Mouse (Mus musculus) heart, postnatal 0 days (tissue): ENCODE results near the gene Gm2a. TPM values are rescaled to one million over a fixed set of nuclear protein-coding genes. Genes with fewer than 3 reads are reported as not detected.
A peak's percentile ranks its signal among the peaks of the same experiment; 100 is the strongest.

Source experiments
- ATAC-seq: fragments of 200-750 bp; cut with Nextera tagmentation; 2 replicates; pipeline ENCODE4 v1.8.0; 2017; ENCODE audit warnings: low read depth, moderate number of reproducible peaks, moderate library complexity; ENCODE audit not compliant: insufficient read depth
- DNase-seq: peaks from one replicate; pipeline ENCODE4 v3.0.0-alpha.2; 2016; ENCODE audit warnings: low spot score
- H3K27ac ChIP-seq: fragments of 300-500 bp; sonication (generic); 2 replicates; pipeline ENCODE4 v1.5.1; 2014; ENCODE audit warnings: low read depth, mild to moderate bottlenecking
- H3K27me3 ChIP-seq: fragments of 300-500 bp; sonication (generic); 2 replicates; pipeline ENCODE4 v1.6.1; 2014; ENCODE audit warnings: low read length, mixed read lengths; ENCODE audit not compliant: control insufficient read depth, insufficient read depth
- H3K36me3 ChIP-seq: fragments of 300-500 bp; sonication (generic); replicated peaks from 2 replicates; pipeline ENCODE4 v1.6.1; 2014; ENCODE audit warnings: low read length, mixed read lengths; ENCODE audit not compliant: control insufficient read depth, insufficient read depth
- H3K4me1 ChIP-seq: fragments of 300-500 bp; sonication (generic); 2 replicates; pipeline ENCODE4 v1.6.1; 2014; ENCODE audit warnings: antibody characterized with exemption; ENCODE audit not compliant: control insufficient read depth, insufficient read depth
- H3K4me2 ChIP-seq: fragments of 300-500 bp; sonication (generic); 2 replicates; pipeline ENCODE4 v1.6.1; 2014; ENCODE audit warnings: low read depth, mild to moderate bottlenecking, low read length, moderate library complexity
- H3K4me3 ChIP-seq: fragments of 300-500 bp; sonication (generic); 2 replicates; pipeline ENCODE4 v1.5.1; 2014; ENCODE audit warnings: low read depth, low read length
- H3K9ac ChIP-seq: fragments of 300-500 bp; sonication (generic); replicated peaks from 2 replicates; pipeline ENCODE4 v1.6.1; 2014; ENCODE audit warnings: low read depth, low read length, mixed read lengths
- H3K9me3 ChIP-seq: fragments of 300-500 bp; sonication (generic); replicated peaks from 2 replicates; pipeline ENCODE4 v1.6.1; 2016; ENCODE audit warnings: low read length; ENCODE audit not compliant: control insufficient read depth
- CTCF ChIP-seq: IDR thresholded peaks from 2 replicates; pipeline ENCODE4 v1.5.1; 2016; ENCODE audit warnings: antibody characterized with exemption, control low read depth, low read depth
- EP300 ChIP-seq: IDR thresholded peaks from 2 replicates; pipeline ENCODE4 v1.6.1; 2016; ENCODE audit warnings: antibody characterized with exemption, low read depth
- whole genome bisulfite sequencing: fragments of 180-500 bp; shearing (Covaris S2); extraction: QIAGEN DNeasy Blood & Tissue Kit; methylation state at CpG from one replicate; pipeline ENCODE4 v1.1.7; 2014; 5-methylcytosine and 5-hydroxymethylcytosine counted together
- polyA plus RNA-seq: library from polyadenylated mRNA; unstranded; fragments of >200 nt; fragmentation: Nextera tagmentation; extraction: Ambion mirVana; gene quantifications from 2 replicates; pipeline ENCODE4 v1.2.1, GENCODE M21; 2015
- total RNA-seq: library from RNA; depleted of rRNA; stranded (reverse); fragments of >200 nt; gene quantifications from 2 replicates; pipeline ENCODE4 v1.2.3, GENCODE M21; 2014; ENCODE audit warnings: low replicate concordance

The Gm2a gene
- total and polyA plus RNA-seq, 2 experiments from 2014 or later, result 17.2 to 26.9 TPM

DNA sequence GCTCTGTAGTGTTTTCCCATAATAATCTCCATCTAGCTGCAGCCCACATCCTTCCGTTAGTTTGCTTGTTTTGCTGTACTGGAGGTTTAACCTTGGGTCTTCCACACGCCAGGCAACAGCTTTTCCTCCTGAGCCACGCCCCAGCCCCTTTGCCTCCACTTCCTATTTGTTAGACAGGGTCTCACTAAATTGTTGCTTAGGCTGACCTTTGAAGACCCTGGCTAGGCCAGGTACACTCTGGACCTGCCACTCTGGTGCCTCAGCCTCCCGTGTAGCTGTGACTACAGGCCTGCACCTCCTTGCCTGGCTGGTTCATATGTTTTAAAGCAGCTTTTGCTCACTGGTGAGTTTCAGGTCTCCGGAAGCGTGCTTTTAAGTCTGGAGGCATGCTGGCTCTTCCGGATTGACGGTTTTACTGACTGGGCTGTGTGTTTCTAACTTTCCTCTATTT lies 22.9 kb downstream of the Gm2a start:
- H3K27me3 ChIP-seq, result no peaks in the 10 kb centered on the region
- 70% methylated on average over 8 of the region's 8 CpGs for WGBS
- no peaks in the 10 kb centered on the region for H3K4me1 ChIP-seq
- no peak for TF ChIP-seq CTCF
- no peak for TF ChIP-seq EP300
- peak overlapping the region; percentile 71; the same call in 1 of the 2 replicates for H3K27ac ChIP-seq
- H3K9me3 ChIP-seq, result no peaks in the 10 kb centered on the region
- no peak overlapping the region for H3K4me3 ChIP-seq
- DNase-seq, result no peak
- H3K4me2 ChIP-seq, result no peak overlapping the region
- no peak overlapping the region for H3K9ac ChIP-seq
- ATAC-seq, result no peak
- no peaks in the 10 kb centered on the region for H3K36me3 ChIP-seq

DNA sequence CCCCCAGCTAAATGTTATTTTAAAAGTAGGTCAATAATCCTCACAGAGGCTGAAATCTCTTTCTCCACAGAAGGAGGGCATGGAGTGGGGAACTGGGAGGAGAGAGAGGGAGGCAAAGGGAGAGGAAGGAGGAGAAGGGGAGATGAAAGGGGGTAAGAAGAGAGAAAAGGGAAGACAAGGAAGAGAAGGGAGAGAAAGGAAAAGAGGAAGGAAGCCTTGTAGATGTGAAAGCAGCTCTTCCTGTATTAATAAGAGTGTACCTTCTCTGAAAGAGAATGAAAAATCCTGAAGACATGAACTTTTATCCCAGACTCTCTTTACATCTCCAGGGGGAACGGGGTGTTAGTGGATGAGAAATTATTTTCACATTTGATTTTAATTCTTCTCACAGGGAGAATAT lies 23.5 kb downstream of the Gm2a start:
- no peaks in the 10 kb centered on the region for H3K4me1 ChIP-seq
- WGBS, result 86% methylated on average over 1 of the region's 1 CpGs
- DNase-seq, result no peak
- no peak overlapping the region for H3K9ac ChIP-seq
- no peak for ATAC-seq
- H3K27me3 ChIP-seq, result no peaks in the 10 kb centered on the region
- H3K4me3 ChIP-seq, result no peak overlapping the region
- TF ChIP-seq EP300, result no peak
- no peak for TF ChIP-seq CTCF
- no peak overlapping the region for H3K4me2 ChIP-seq
- H3K36me3 ChIP-seq, result no peaks in the 10 kb centered on the region
- peak overlapping the region; percentile 71; the same call in 1 of the 2 replicates for H3K27ac ChIP-seq
- H3K9me3 ChIP-seq, result no peaks in the 10 kb centered on the region

DNA sequence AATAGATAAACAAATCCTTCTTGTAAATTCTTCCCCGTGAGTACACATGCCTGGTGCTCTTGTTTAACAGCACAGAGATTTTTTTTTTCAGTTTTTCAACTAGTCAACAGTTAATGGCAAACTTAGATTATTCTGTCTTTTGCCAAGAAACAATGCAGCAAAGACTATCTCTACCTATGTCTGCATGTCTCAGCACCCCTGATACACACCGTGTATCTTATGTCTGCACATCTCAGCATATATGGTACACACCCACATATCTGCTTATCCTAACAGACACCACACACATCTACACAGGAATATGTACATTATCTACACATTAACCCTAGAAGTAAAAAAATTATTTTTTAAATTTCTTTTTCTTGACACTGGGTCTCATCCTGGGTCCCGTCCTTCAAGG lies 28.7 kb downstream of the Gm2a start:
- ATAC-seq, result no peak
- Histone ChIP-seq H3K27ac (no peak overlapping the region), H3K9ac (no peak overlapping the region), H3K27me3 (no peaks in the 10 kb centered on the region), H3K36me3 (no peaks in the 10 kb centered on the region), H3K4me3 (no peak overlapping the region), H3K9me3 (no peaks in the 10 kb centered on the region), H3K4me1 (no peaks in the 10 kb centered on the region), H3K4me2 (no peak overlapping the region)
- 72% methylated on average over 3 of the region's 3 CpGs for WGBS
- no peak for DNase-seq
- TF ChIP-seq EP300, result no peak
- TF ChIP-seq CTCF, result no peak

DNA sequence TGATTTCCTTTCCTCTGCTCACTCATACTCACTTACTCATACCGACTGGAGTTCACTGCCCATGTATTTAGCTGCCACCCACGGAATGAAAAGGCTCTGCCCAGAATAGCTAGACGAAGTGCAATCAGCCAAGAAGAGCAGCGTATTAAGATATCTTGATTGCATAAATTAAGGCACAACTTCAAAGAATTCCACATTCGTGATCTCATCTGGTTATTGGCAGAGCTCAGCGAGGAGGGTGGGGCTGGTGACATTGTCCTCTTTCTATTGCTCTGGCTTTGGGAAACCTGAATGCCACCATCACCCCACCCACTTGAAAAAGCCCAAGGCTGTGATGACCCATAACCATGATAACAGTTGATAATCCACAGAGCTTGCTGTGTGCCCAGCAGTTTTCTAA lies 30.0 kb downstream of the Gm2a start:
- Histone ChIP-seq H3K9me3 (no peaks in the 10 kb centered on the region), H3K4me1 (no peaks in the 10 kb centered on the region), H3K36me3 (no peaks in the 10 kb centered on the region), H3K9ac (no peak overlapping the region), H3K4me2 (no peak overlapping the region), H3K27ac (no peak overlapping the region), H3K4me3 (no peak overlapping the region), H3K27me3 (no peaks in the 10 kb centered on the region)
- ATAC-seq, result no peak
- TF ChIP-seq CTCF (no peak), EP300 (no peak)
- WGBS, result 51% methylated on average over 6 of the region's 6 CpGs
- DNase-seq, result no peak

DNA sequence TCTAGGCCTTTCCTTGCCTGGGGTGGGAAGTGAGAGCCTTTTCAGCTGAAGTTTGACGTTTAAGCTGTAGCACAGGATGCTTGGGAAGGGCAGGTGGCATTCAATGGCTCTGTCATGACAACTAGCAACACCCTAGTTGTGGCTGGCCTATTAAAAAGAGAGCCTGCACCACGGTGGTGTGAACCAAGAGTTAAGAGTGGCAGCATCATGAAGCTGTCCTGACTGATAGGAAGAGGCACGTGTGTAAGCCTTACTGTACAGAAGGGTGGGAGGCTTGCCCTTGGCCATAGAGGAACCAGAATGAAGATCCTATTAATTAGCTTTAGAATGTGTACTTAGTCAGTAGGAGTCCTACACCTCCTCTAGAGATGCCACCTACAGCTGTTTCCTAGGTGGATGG lies 30.5 kb downstream of the Gm2a start:
- TF ChIP-seq EP300 (no peak), CTCF (no peak)
- H3K27ac ChIP-seq, result no peak overlapping the region
- H3K9me3 ChIP-seq, result no peaks in the 10 kb centered on the region
- 71% methylated on average over 3 of the region's 3 CpGs for WGBS
- ATAC-seq, result no peak
- H3K9ac ChIP-seq, result no peak overlapping the region
- H3K4me1 ChIP-seq, result no peaks in the 10 kb centered on the region
- DNase-seq, result no peak
- no peaks in the 10 kb centered on the region for H3K27me3 ChIP-seq
- no peaks in the 10 kb centered on the region for H3K36me3 ChIP-seq
- no peak overlapping the region for H3K4me2 ChIP-seq
- H3K4me3 ChIP-seq, result no peak overlapping the region

DNA sequence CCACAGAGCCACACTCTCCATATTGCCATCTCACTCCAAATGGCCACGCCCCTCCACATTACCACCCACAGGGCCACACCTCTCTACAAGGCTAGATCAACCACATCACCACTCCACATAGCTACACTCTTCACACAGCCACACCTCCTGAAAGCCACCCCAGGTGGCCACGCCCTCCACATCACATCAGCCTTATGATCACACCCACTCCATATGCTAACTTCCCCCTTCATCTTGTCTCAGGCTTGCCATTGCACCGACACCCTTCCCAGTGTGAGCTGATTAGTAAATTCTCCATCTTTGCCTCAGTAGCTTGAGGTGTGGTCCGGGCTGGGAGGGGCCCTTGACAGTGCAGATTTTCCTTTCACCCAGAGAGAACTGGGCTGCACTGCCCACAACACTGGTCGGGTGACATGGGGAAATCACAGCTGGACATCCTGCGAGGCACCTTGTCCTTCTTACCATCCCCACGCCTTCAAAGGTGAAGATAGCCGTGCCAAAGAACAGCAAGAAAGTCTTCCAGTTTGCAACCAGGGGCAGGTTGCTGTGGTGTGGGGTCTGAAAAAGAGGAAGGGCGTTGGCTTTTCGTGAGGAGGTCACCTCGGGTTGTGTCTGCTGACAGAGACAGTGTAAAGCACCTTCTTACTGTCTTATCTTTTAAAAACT lies 33.3 kb downstream of the Gm2a start:
- Histone ChIP-seq H3K27ac (no peak overlapping the region), H3K4me2 (no peak overlapping the region), H3K36me3 (no peaks in the 10 kb centered on the region), H3K27me3 (no peaks in the 10 kb centered on the region), H3K9ac (no peak overlapping the region), H3K9me3 (no peaks in the 10 kb centered on the region), H3K4me1 (no peaks in the 10 kb centered on the region), H3K4me3 (no peak overlapping the region)
- DNase-seq (no peak), ATAC-seq (no peak)
- TF ChIP-seq EP300 (no peak), CTCF (no peak)
- WGBS, result 78% methylated on average over 11 of the region's 11 CpGs
